Mouse (Mus musculus): Measurements from ENCODE around the gene Khsrp. TPM values are rescaled to one million over a fixed set of nuclear protein-coding genes. Genes with fewer than 3 reads are reported as not detected.
A peak's percentile ranks its signal among the peaks of the same experiment; 100 is the strongest.

Gene Khsrp
- polyA plus RNA-seq, 1 experiment, result 49.7 TPM

DNA sequence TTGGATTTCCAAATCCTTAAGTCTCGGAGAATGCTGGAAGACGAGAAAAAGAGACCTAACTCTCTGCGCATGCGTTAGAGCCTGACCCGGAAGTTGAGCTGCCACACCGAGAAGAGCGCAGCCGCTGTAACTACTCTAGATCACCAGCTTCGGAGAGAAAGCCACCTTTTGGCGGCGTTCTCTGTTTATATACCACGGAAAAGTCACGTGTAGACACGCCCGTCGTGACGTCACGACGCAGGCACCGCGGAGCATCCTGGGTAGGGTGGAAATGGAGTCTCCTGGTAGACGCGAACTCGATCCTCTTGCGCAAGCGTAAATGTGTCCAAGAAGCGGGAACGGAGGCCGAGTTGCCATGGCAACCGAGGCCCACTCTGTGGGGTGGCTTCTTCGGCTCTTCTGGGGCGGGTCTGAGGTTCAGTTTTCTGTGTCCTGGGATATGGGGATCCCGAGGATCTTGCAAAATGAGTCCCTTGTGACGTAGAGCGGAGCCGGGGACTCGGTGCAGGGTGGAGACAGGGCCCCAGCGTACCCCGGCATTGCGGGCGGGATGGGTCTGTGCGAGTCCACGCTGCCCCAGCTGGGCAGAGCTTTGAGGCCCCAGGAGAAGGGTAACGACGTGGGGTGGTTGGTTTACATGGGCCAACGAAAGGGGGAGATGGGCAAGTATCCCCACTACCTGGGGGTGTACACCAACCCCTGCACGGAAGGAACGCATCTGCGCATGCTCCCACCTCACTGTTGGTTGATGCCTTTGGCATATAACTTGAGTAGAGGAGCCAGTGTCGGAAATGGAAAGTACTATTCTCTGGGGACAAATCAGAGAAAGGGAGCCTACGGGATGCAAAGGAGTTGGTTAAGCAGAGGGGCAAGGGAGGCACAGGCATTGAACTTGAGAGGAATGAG lies 19.8 kb downstream of the Khsrp start, which contains the start of the genes Gtf2f1 and Gm17949:
Gene Gtf2f1, minus strand, starts transcription at position 53 of the 906 bp plus-strand sequence.
Gene Gm17949, plus strand, starts transcription at position 234 of the 906 bp plus-strand sequence.
- WGBS, result under 1% methylated on average over 51 of the region's 51 CpGs
- TF ChIP-seq POLR2A (IDR thresholded peaks at IDR 0.05; ENCODE audit: low read depth, low read length) (peak; percentile 98), CTCF (conservative IDR thresholded peaks at IDR 0.05; ENCODE audit: insufficient read depth, insufficient read length, low read depth, low read length) (0 out of 2 replicates have a peak, but pooled peaks have one; percentile 11)
- H3K36me3 ChIP-seq (ENCODE audit: control insufficient read depth, insufficient read depth, low read length), result no peaks in the 10 kb centered on the region
- H3K27me3 ChIP-seq (replicated peaks; ENCODE audit: control insufficient read depth, insufficient read depth, low read length), result no peaks in the 10 kb centered on the region
- DNase-seq, result peak; percentile 97
- H3K4me3 ChIP-seq (ENCODE audit: insufficient read depth, low read depth, low read length), result peak within 1 kb of the TSS; percentile 88
- peaks cover 8% of the 10 kb centered on the region; the same call in 1 of the 2 replicates for H3K4me1 ChIP-seq (ENCODE audit: control insufficient read depth, insufficient read depth, low read length)
- peak within 1 kb of the TSS; percentile 66 for H3K27ac ChIP-seq (ENCODE audit: insufficient read depth, low read depth, low read length)

DNA sequence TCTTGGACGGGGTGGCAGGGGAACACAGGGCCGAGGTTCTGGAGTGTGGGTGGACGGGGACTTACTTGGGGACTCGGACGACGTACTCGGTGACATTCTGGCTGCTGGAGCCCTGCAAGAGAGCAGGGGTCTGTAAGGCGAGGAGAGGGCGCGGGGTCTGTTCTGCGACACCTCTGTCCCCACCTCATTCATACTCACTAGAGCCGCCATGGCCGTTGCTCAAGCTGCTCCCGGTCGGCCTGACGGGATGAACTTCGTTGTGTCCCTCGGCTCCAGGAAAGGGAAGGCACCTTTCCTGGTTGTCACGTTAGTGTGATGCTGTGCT lies 20.4 kb downstream of the Khsrp start:
- Histone ChIP-seq H3K27me3 (replicated peaks; ENCODE audit: control insufficient read depth, insufficient read depth, low read length) (no peaks in the 10 kb centered on the region), H3K27ac (ENCODE audit: insufficient read depth, low read depth, low read length) (peak overlapping the region; percentile 66; the same call in 1 of the 2 replicates), H3K4me1 (ENCODE audit: control insufficient read depth, insufficient read depth, low read length) (peaks cover 8% of the 10 kb centered on the region; the same call in 1 of the 2 replicates), H3K36me3 (ENCODE audit: control insufficient read depth, insufficient read depth, low read length) (no peaks in the 10 kb centered on the region), H3K4me3 (ENCODE audit: insufficient read depth, low read depth, low read length) (peak overlapping the region; percentile 88)
- DNase-seq, result no peak
- 1% methylated on average over 19 of the region's 19 CpGs for WGBS
- TF ChIP-seq CTCF (conservative IDR thresholded peaks at IDR 0.05; ENCODE audit: insufficient read depth, insufficient read length, low read depth, low read length) (no peak), POLR2A (IDR thresholded peaks at IDR 0.05; ENCODE audit: low read depth, low read length) (no peak)

DNA sequence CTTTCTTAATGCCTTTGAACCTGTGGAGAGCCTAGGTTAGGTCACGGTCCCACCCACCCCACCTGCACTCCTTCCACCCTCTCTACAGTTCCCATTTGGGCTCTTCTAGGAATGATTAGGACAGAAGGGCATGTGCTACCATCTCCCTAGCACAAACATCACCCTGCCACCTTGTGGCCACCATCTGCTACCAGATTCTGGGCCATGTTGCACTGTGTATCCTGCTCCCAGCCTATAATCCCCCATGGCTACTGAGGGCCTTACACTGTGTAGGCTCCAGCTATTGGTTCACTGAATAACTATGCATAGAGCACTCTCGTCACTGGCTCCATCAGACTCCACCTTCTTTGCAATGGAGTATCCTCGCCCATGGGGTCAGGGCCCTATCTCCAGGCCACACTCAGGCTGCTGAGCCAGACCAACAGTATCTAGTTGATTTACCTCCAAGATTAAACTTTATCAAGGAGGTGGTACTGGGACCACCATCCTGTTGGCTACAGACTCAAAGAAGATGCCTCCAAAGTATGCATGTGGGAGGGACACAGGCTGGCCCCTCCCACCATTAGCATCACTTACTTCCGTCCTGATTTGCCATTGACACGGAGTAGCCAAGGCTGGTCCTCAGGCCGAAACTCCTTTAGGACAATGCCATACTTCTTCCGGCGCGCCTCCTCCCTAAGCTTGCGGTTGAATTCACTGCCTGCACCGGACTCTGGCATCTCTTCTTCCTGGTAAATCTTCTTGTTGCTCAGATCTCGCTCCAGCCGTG lies 24.0 kb downstream of the Khsrp start:
- peaks cover 8% of the 10 kb centered on the region; the same call in 1 of the 2 replicates for H3K4me1 ChIP-seq (ENCODE audit: control insufficient read depth, insufficient read depth, low read length)
- WGBS, result 93% methylated on average over 13 of the region's 13 CpGs
- H3K27ac ChIP-seq (ENCODE audit: insufficient read depth, low read depth, low read length), result no peak overlapping the region
- H3K36me3 ChIP-seq (ENCODE audit: control insufficient read depth, insufficient read depth, low read length), result no peaks in the 10 kb centered on the region
- DNase-seq, result no peak
- H3K27me3 ChIP-seq (replicated peaks; ENCODE audit: control insufficient read depth, insufficient read depth, low read length), result no peaks in the 10 kb centered on the region
- TF ChIP-seq POLR2A (IDR thresholded peaks at IDR 0.05; ENCODE audit: low read depth, low read length) (no peak), CTCF (conservative IDR thresholded peaks at IDR 0.05; ENCODE audit: insufficient read depth, insufficient read length, low read depth, low read length) (peak; percentile 44; the same call in 1 of the 2 replicates)
- no peak overlapping the region for H3K4me3 ChIP-seq (ENCODE audit: insufficient read depth, low read depth, low read length)

DNA sequence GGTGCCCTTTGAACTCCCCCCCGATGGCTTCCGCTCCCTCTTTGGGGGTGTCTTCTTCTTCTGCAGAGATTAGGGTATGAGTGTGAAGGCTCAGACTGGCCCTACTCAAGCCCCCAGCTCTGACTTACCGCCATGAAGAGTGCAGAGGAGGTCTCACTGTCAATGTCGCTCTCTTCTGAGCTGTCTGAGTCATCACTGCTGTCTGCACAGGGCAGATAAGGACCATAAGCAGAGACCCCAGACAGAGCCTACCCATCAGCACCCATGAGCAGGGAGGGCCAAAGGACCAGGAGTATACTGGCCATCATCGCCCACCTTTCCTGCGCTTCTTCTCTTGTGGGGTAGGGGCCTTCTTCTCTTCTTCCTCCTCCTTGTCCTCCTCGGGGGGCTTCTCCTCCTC lies 27.3 kb downstream of the Khsrp start:
- no peaks in the 10 kb centered on the region for H3K36me3 ChIP-seq (ENCODE audit: control insufficient read depth, insufficient read depth, low read length)
- H3K4me1 ChIP-seq (ENCODE audit: control insufficient read depth, insufficient read depth, low read length), result no peaks in the 10 kb centered on the region
- H3K4me3 ChIP-seq (ENCODE audit: insufficient read depth, low read depth, low read length), result no peak overlapping the region
- TF ChIP-seq CTCF (conservative IDR thresholded peaks at IDR 0.05; ENCODE audit: insufficient read depth, insufficient read length, low read depth, low read length), result no peak
- TF ChIP-seq POLR2A (IDR thresholded peaks at IDR 0.05; ENCODE audit: low read depth, low read length), result no peak
- WGBS, result 92% methylated on average over 7 of the region's 7 CpGs
- no peak overlapping the region for H3K27ac ChIP-seq (ENCODE audit: insufficient read depth, low read depth, low read length)
- no peak for DNase-seq
- no peaks in the 10 kb centered on the region for H3K27me3 ChIP-seq (replicated peaks; ENCODE audit: control insufficient read depth, insufficient read depth, low read length)

DNA sequence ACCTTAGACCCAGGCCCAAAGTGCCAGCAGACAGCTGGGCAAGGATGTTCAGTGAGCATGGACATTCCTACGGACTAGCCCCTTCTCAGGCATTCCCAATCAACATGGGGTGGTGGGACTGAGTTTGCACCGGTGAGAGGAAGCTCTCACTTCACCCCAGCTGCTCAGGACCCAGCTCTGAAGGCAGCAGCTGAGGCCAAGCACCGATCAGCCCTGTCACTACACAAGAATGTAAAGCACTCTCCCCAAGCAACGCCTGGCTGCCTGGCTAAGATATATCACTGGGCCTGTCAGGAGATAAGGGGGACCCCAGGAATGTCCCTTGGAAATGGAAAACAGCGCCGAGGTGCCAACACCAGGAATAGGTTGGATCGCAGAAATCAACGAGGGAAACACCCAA lies 30.1 kb downstream of the Khsrp start:
- Histone ChIP-seq H3K4me3 (ENCODE audit: insufficient read depth, low read depth, low read length) (no peak overlapping the region), H3K27me3 (replicated peaks; ENCODE audit: control insufficient read depth, insufficient read depth, low read length) (no peaks in the 10 kb centered on the region), H3K4me1 (ENCODE audit: control insufficient read depth, insufficient read depth, low read length) (peaks cover 3% of the 10 kb centered on the region; the same call in 1 of the 2 replicates), H3K27ac (ENCODE audit: insufficient read depth, low read depth, low read length) (no peak overlapping the region), H3K36me3 (ENCODE audit: control insufficient read depth, insufficient read depth, low read length) (no peaks in the 10 kb centered on the region)
- WGBS, result 58% methylated on average over 8 of the region's 8 CpGs
- TF ChIP-seq POLR2A (IDR thresholded peaks at IDR 0.05; ENCODE audit: low read depth, low read length), result no peak
- no peak for TF ChIP-seq CTCF (conservative IDR thresholded peaks at IDR 0.05; ENCODE audit: insufficient read depth, insufficient read length, low read depth, low read length)
- DNase-seq, result no peak

DNA sequence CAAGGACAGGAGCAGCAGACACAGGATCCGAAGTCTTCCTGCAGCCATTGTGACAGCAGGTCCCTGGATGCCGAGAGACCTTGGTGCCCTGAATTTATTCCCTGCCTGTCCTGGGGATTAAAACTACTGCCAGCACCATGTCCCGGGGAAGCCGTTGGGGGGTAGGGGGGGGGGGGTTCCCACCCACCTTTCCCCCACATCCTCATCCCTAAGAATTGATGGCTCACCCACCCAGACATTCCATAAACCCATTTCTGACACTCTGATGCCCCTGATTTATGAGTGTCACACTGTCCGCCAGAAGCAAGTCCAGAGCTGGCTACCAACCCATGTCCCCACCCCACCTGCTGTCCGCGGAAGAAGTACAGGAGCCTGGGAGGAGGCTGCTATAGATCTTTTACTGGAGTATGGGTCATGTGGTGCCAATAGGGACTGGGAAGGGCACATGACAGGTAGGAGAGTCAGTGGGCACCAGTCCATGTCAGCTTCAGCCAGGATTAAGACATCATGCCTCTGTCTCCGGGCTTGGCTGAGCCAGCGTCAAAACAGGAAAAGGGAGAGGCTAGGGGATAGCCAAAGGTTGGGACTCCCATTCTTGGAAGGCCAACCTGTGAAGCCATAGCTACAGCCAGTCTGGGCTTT lies 31.2 kb downstream of the Khsrp start, which contains the start of gene Pspn:
Gene Pspn, minus strand, starts transcription at position 51 of the 642 bp plus-strand sequence.
- peak; percentile 33 for DNase-seq
- H3K4me1 ChIP-seq (ENCODE audit: control insufficient read depth, insufficient read depth, low read length), result peaks cover 3% of the 10 kb centered on the region; the same call in 1 of the 2 replicates
- no peak for TF ChIP-seq CTCF (conservative IDR thresholded peaks at IDR 0.05; ENCODE audit: insufficient read depth, insufficient read length, low read depth, low read length)
- no peak for TF ChIP-seq POLR2A (IDR thresholded peaks at IDR 0.05; ENCODE audit: low read depth, low read length)
- H3K36me3 ChIP-seq (ENCODE audit: control insufficient read depth, insufficient read depth, low read length), result no peaks in the 10 kb centered on the region
- WGBS, result 71% methylated on average over 9 of the region's 9 CpGs
- no peaks in the 10 kb centered on the region for H3K27me3 ChIP-seq (replicated peaks; ENCODE audit: control insufficient read depth, insufficient read depth, low read length)
- H3K27ac ChIP-seq (ENCODE audit: insufficient read depth, low read depth, low read length), result no peak within 1 kb of the TSS
- no peak within 1 kb of the TSS for H3K4me3 ChIP-seq (ENCODE audit: insufficient read depth, low read depth, low read length)

All from kidney, adult 2 months (tissue).